Mouse (Mus musculus): ENCODE measurements around the gene Tmem94.

DNA sequence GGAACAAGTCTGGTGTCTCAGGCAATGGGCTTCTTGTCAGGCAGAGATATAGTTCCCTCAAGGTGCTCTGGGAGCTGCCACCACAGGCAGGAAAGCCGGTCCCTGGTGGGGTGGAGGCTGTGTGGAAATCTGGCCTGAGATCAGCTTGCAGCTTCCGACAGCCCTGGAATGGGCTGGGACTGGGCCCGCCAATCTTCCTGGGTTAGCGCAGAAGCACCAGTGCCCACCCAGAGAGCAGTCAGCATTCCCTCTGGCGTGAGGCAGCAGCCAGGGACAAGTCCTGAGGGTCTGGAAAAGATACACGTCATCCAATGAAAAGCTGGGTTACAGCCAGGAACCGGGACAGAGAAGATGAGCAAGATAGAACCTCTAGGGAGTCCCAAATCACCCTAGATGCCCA, 46.9 kb downstream of the Tmem94 start:
- no peak for TF ChIP-seq CTCF (IDR thresholded peaks at IDR 0.05; ENCODE audit: low read depth, low read length)
- no peak for TF ChIP-seq EP300 (IDR thresholded peaks at IDR 0.05; ENCODE audit: insufficient read depth, low read depth, low read length)

All from ES-Bruce4 (cell line).